Mouse (Mus musculus) stomach, postnatal 0 days (tissue): ENCODE data around the gene Brsk2.
A peak's percentile ranks its signal among the peaks of the same experiment; 100 is the strongest.

Experiments used
- CTCF ChIP-seq: IDR thresholded peaks from 2 replicates; pipeline ENCODE4 v1.5.1; 2016; ENCODE audit warnings: antibody characterized with exemption, low read depth, mild to moderate bottlenecking, moderate library complexity
- EP300 ChIP-seq: optimal IDR thresholded peaks from 2 replicates; pipeline ENCODE3; 2016; ENCODE audit warnings: antibody characterized with exemption

- TF ChIP-seq CTCF = peak; percentile 59
- no peak for TF ChIP-seq EP300
Observed at GRCm38 (mm10) chr7:141972831-141973619, 23.5 kb downstream of the Brsk2 start.
